Mouse (Mus musculus): Measurements from ENCODE around the gene Vmn2r5.

The Vmn2r5 gene

DNA sequence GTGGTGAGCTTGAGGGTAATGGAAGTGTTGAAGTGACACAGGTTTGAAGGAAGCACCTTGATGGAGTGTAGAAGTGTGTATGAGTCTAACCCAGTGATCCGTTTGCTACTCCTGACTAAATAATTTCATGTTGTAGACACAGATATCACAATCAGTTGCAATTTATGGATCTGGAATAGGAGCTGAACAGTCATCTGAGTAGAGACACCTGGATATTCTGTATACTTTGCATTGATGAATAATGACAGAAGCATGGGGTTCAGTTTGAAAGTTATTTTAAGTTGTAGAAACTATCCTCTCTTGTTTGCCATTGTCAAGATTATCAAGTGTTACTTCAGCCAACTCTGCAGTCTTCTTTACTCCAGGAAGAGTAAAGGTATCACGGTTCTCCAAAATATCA, at the start of gene Vmn2r5:
Gene Vmn2r5, minus strand, starts transcription at position 101 of the 400 bp plus-strand sequence.
- no CpG with 5 or more reads among the region's 2 CpGs for WGBS

DNA sequence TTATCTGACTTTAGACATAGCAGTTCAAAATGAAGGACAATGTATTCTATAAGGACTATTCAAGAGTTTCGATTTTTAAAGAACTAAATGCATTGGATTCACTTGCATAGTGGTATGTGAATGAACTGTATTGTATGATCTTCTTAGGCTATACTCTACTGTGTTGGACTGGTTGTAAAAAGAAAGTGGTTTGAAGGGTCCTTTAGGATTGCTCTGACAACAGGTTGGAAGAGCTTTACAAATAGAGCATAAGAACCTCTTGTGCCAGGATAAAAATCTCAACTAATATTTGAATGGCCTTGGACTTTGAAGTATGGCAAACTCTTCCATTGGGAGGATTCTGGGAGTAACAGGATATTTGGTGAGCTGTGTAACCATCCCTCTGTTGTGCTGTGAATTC, 13.9 kb upstream of the Vmn2r5 start:
- 83% methylated on average over 1 of the region's 1 CpGs for WGBS
